Mouse (Mus musculus) kidney, embryonic 14.5 days (tissue): ENCODE results near the gene Ppp1r9a. TPM values are rescaled to one million over a fixed set of nuclear protein-coding genes. Genes with fewer than 3 reads are reported as not detected.
A peak's percentile ranks its signal among the peaks of the same experiment; 100 is the strongest.

Experiments
- ATAC-seq: fragments of 200-750 bp; cut with Nextera tagmentation; 2 replicates; pipeline ENCODE4 v1.8.0; 2017; ENCODE audit warnings: moderate number of reproducible peaks, mild to moderate bottlenecking, moderate TSS enrichment, moderate library complexity; ENCODE audit not compliant: low FRiP score, low TSS enrichment
- H3K27ac ChIP-seq: fragments of 300-500 bp; sonication (generic); 2 replicates; pipeline ENCODE4 v1.5.1; 2014; ENCODE audit warnings: low read depth, mild to moderate bottlenecking, low read length, moderate library complexity, mixed read lengths
- H3K27me3 ChIP-seq: fragments of 300-500 bp; sonication (generic); 2 replicates; pipeline ENCODE4 v1.6.1; 2014; ENCODE audit warnings: mild to moderate bottlenecking, low read length; ENCODE audit not compliant: control insufficient read depth, insufficient read depth
- H3K36me3 ChIP-seq: fragments of 300-500 bp; sonication (generic); 2 replicates; pipeline ENCODE4 v1.6.1; 2014; ENCODE audit warnings: low read length, mixed read lengths; ENCODE audit not compliant: control insufficient read depth, insufficient read depth
- H3K4me1 ChIP-seq: fragments of 300-500 bp; sonication (generic); 2 replicates; pipeline ENCODE4 v1.6.1; 2014; ENCODE audit warnings: low read length, mixed read lengths; ENCODE audit not compliant: control insufficient read depth, insufficient read depth
- H3K4me2 ChIP-seq: fragments of 300-500 bp; sonication (generic); replicated peaks from 2 replicates; pipeline ENCODE4 v1.6.1; 2014; ENCODE audit warnings: low read depth, mild to moderate bottlenecking, low read length
- H3K4me3 ChIP-seq: fragments of 300-500 bp; sonication (generic); 2 replicates; pipeline ENCODE4 v1.5.1; 2014; ENCODE audit warnings: mild to moderate bottlenecking, low read length
- H3K9ac ChIP-seq: fragments of 300-500 bp; sonication (generic); 2 replicates; pipeline ENCODE4 v1.6.1; 2014; ENCODE audit warnings: low read depth, mild to moderate bottlenecking, low read length, moderate library complexity
- H3K9me3 ChIP-seq: fragments of 300-500 bp; sonication (generic); 2 replicates; pipeline ENCODE4 v1.6.1; 2016; ENCODE audit warnings: low read length; ENCODE audit not compliant: control insufficient read depth
- whole genome bisulfite sequencing: fragments of 180-500 bp; shearing (Covaris S2); extraction: QIAGEN DNeasy Blood & Tissue Kit; methylation state at CpG from one replicate; pipeline ENCODE4 v1.1.7; 2014; 5-methylcytosine and 5-hydroxymethylcytosine counted together
- polyA plus RNA-seq: library from polyadenylated mRNA; unstranded; fragments of >200 nt; fragmentation: Nextera tagmentation; extraction: Ambion mirVana; gene quantifications from 2 replicates; pipeline ENCODE4 v1.2.1, GENCODE M21; 2014

Ppp1r9a gene
- polyA plus RNA-seq, 1 experiment from 2014 or later: 28.8 TPM

DNA sequence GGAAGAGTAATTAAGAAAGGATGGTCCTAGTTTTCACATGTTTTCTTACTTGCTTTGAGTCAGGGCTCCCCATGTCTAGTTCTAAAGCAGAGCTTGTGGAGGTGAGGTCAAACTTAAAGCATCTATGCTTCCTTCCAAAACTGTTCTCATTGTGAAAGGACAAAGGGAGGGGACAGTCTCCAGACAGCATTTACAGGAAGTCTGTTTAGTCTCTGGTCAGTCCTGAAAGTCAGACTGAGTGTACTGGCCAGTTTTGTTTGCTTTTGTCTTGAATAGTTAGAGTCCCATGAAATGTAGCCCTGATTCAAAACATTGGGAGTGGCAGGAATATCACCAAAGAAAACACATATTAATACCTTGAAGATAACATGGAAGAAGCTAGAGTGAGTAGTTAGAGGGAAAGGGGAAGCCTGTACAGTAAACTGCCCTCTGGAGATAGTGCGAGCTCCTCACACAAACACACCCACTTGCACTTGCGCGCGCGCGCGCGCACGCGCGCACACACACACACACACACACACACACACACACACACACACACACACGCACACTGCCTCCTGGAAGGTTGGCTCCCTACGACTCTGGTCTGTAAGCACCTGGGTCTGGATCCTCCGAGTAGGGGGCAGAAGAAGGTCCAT is 260.9 kb downstream of the Ppp1r9a start:
- 89% methylated on average over 14 of the region's 14 CpGs for WGBS
- Histone ChIP-seq H3K4me1 (no peaks in the 10 kb centered on the region), H3K9me3 (no peaks in the 10 kb centered on the region), H3K27ac (no peak overlapping the region), H3K36me3 (peaks cover 6% of the 10 kb centered on the region; the same call in 1 of the 2 replicates), H3K4me3 (no peak overlapping the region), H3K27me3 (no peaks in the 10 kb centered on the region), H3K4me2 (no peak overlapping the region), H3K9ac (no peak overlapping the region)
- no peak for ATAC-seq

DNA sequence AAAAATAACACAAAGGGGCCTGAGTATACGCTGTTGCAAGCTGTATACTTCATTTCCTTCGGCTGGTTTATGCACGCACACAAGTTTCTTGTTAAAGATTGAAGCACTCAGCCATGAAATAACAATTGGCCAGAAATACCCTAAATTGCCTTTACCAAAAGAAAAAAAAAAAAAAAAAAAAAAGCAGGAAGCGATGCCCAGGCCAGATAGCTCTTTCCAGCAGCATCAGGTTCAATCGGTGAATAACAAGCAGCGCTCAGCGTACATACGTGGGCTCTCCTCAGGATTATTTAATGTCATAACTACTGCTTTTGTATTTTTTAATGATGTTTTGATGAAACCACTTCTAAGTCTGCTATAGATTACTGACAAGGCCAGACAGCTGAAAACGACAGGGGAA is 262.1 kb downstream of the Ppp1r9a start:
- Histone ChIP-seq H3K27me3 (no peaks in the 10 kb centered on the region), H3K4me1 (no peaks in the 10 kb centered on the region), H3K27ac (peak overlapping the region; percentile 38; the same call in 1 of the 2 replicates), H3K9me3 (no peaks in the 10 kb centered on the region), H3K4me3 (no peak overlapping the region), H3K9ac (no peak overlapping the region), H3K4me2 (no peak overlapping the region), H3K36me3 (0 out of 2 replicates have a peak, but pooled peaks cover under 1% of the 10 kb centered on the region)
- no peak for ATAC-seq
- WGBS: 60% methylated on average over 9 of the region's 9 CpGs

- Histone ChIP-seq H3K4me2 (no peak overlapping the region), H3K9ac (no peak overlapping the region), H3K36me3 (no peaks in the 10 kb centered on the region), H3K9me3 (no peaks in the 10 kb centered on the region), H3K4me3 (no peak overlapping the region), H3K27ac (no peak overlapping the region), H3K27me3 (no peaks in the 10 kb centered on the region), H3K4me1 (no peaks in the 10 kb centered on the region)
- 69% methylated on average over 14 of the region's 14 CpGs for WGBS
- no peak for ATAC-seq
These were observed 264.4 kb downstream of the Ppp1r9a start for GRCm38 (mm10) chr6:5167051-5167677.

DNA sequence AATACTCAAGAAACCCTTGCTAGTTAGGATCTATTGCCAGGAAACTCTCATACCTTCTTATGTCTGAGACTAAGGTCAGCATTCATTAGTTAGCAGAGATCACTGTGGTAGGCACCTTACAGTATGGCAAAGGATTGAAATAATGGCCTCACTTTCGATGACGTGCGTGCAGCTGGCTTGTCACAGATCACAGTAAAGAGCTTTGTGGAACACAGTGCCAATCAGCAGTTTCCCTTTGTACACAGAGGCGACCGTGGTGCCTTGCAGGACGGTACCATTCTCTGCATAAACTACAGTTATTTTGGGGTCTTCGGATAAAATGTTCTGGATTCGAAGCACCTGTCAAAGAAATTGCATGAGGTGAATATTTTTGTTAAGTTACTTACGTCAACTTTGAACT is 265.4 kb downstream of the Ppp1r9a start:
- no peaks in the 10 kb centered on the region for H3K36me3 ChIP-seq
- WGBS: 89% methylated on average over 9 of the region's 9 CpGs
- H3K4me2 ChIP-seq: no peak overlapping the region
- H3K4me1 ChIP-seq: no peaks in the 10 kb centered on the region
- H3K4me3 ChIP-seq: no peak overlapping the region
- H3K9ac ChIP-seq: no peak overlapping the region
- H3K27ac ChIP-seq: no peak overlapping the region
- H3K9me3 ChIP-seq: no peaks in the 10 kb centered on the region
- H3K27me3 ChIP-seq: no peaks in the 10 kb centered on the region
- no peak for ATAC-seq

DNA sequence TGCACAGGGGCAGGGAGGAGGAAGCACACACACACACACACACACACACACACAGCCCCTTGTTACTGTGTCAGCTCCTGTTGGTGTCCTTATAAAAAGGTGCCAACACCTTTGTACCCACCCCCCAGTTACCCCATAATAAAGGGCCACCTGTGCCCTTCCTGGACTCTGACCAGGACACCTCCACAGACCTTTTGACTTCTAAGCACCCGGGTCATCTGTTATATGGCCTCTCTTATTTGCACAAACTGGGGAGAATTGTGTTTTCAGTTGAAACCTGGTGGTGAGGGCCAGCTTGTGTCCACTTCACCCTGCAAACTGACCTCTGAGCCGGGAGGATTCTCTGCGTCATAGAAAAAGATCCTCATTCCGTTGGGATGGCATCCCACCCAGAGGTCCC is 268.7 kb downstream of the Ppp1r9a start:
- no peak overlapping the region for H3K4me3 ChIP-seq
- H3K9ac ChIP-seq: no peak overlapping the region
- ATAC-seq: no peak
- H3K4me1 ChIP-seq: no peaks in the 10 kb centered on the region
- WGBS: 53% methylated on average over 4 of the region's 4 CpGs
- no peaks in the 10 kb centered on the region for H3K27me3 ChIP-seq
- H3K27ac ChIP-seq: no peak overlapping the region
- no peak overlapping the region for H3K4me2 ChIP-seq
- no peaks in the 10 kb centered on the region for H3K36me3 ChIP-seq
- H3K9me3 ChIP-seq: no peaks in the 10 kb centered on the region

- no peak for ATAC-seq
- no peak overlapping the region for H3K27ac ChIP-seq
These were observed 269.9 kb downstream of the Ppp1r9a start for GRCm38 (mm10) chr6:5172571-5172970.

GRCm38 (mm10) chr6:5174179-5174812 is 271.6 kb downstream of the Ppp1r9a start:
- ATAC-seq: no peak
- Histone ChIP-seq H3K4me1 (peaks cover 4% of the 10 kb centered on the region; the same call in 1 of the 2 replicates), H3K9ac (no peak overlapping the region), H3K36me3 (no peaks in the 10 kb centered on the region), H3K27me3 (no peaks in the 10 kb centered on the region), H3K4me2 (no peak overlapping the region), H3K4me3 (no peak overlapping the region), H3K9me3 (no peaks in the 10 kb centered on the region), H3K27ac (no peak overlapping the region)
- 88% methylated on average over 10 of the region's 10 CpGs for WGBS

More at GRCm38 (mm10) chr6:5172571-5172970, 269.9 kb downstream of the Ppp1r9a start:
- Histone ChIP-seq H3K36me3 (no peaks in the 10 kb centered on the region), H3K4me1 (no peaks in the 10 kb centered on the region), H3K4me3 (no peak overlapping the region), H3K4me2 (no peak overlapping the region), H3K9ac (no peak overlapping the region), H3K9me3 (no peaks in the 10 kb centered on the region), H3K27me3 (no peaks in the 10 kb centered on the region)
- WGBS: 72% methylated on average over 9 of the region's 9 CpGs

- 43% methylated on average over 19 of the region's 19 CpGs for WGBS
- no peaks in the 10 kb centered on the region for H3K27me3 ChIP-seq
- H3K9me3 ChIP-seq: no peaks in the 10 kb centered on the region
- H3K27ac ChIP-seq: no peak overlapping the region
- peak overlapping the region; percentile 32 for H3K4me2 ChIP-seq
- H3K9ac ChIP-seq: no peak overlapping the region
- H3K36me3 ChIP-seq: no peaks in the 10 kb centered on the region
- H3K4me3 ChIP-seq: peak overlapping the region; percentile 16; the same call in 1 of the 2 replicates
- peaks cover 4% of the 10 kb centered on the region; the same call in 1 of the 2 replicates for H3K4me1 ChIP-seq
- peak; percentile 76; the same call in 1 of the 2 replicates for ATAC-seq
These were observed 275.5 kb downstream of the Ppp1r9a start for GRCm38 (mm10) chr6:5177967-5178891.
